Mouse (Mus musculus): ENCODE data around the gene P2ry6. TPM values are rescaled to one million over a fixed set of nuclear protein-coding genes. Genes with fewer than 3 reads are reported as not detected.

P2ry6 gene
- polyA plus RNA-seq (2014; fragmentation: Nextera tagmentation; extraction: Ambion mirVana), result 1.6 and 2.4 TPM in 2 replicates

GRCm38 (mm10) chr7:100974135-100974903 is at the start of gene P2ry6:
Gene P2ry6, minus strand, starts transcription at chr7:100974649.
- 7% methylated on average over 36 of the region's 36 CpGs for WGBS
- peak within 1 kb of the TSS; percentile 43 for H3K4me2 ChIP-seq
- H3K9me3 ChIP-seq (ENCODE audit: control insufficient read depth, low read length), result no peaks in the 10 kb centered on the region
- no peak for DNase-seq (ENCODE audit: low spot score, missing footprints)
- H3K36me3 ChIP-seq (ENCODE audit: control insufficient read depth, insufficient read depth, low read length), result no peaks in the 10 kb centered on the region
- peaks cover 20% of the 10 kb centered on the region for H3K27me3 ChIP-seq (ENCODE audit: control insufficient read depth, insufficient read depth, low read length)
- H3K27ac ChIP-seq (ENCODE audit: low read depth, low read length), result no peak within 1 kb of the TSS
- H3K4me3 ChIP-seq (ENCODE audit: low read depth, low read length), result peak within 1 kb of the TSS; percentile 24
- peak within 1 kb of the TSS; percentile 17 for H3K9ac ChIP-seq (ENCODE audit: low read length)
- H3K4me1 ChIP-seq (ENCODE audit: control insufficient read depth, insufficient read depth, low read length), result peaks cover 4% of the 10 kb centered on the region; the same call in 1 of the 2 replicates
- ATAC-seq (ENCODE audit: low FRiP score), result no peak

- 72% methylated on average over 6 of the region's 6 CpGs for WGBS
- no peak overlapping the region for H3K27ac ChIP-seq (ENCODE audit: low read depth, low read length)
- no peaks in the 10 kb centered on the region for H3K4me1 ChIP-seq (ENCODE audit: control insufficient read depth, insufficient read depth, low read length)
- DNase-seq (ENCODE audit: low spot score, missing footprints) (no peak), ATAC-seq (ENCODE audit: low FRiP score) (no peak)
- H3K9me3 ChIP-seq (ENCODE audit: control insufficient read depth, low read length), result no peaks in the 10 kb centered on the region
- H3K4me2 ChIP-seq, result no peak overlapping the region
- no peak overlapping the region for H3K4me3 ChIP-seq (ENCODE audit: low read depth, low read length)
- H3K9ac ChIP-seq (ENCODE audit: low read length), result no peak overlapping the region
- no peaks in the 10 kb centered on the region for H3K36me3 ChIP-seq (ENCODE audit: control insufficient read depth, insufficient read depth, low read length)
- peaks cover 15% of the 10 kb centered on the region for H3K27me3 ChIP-seq (ENCODE audit: control insufficient read depth, insufficient read depth, low read length)
Measured at GRCm38 (mm10) chr7:101017492-101017891, 43.0 kb upstream of the P2ry6 start.

- 66% methylated on average over 7 of the region's 7 CpGs for WGBS
- DNase-seq (ENCODE audit: low spot score, missing footprints) (no peak), ATAC-seq (ENCODE audit: low FRiP score) (no peak)
- H3K9me3 ChIP-seq (ENCODE audit: control insufficient read depth, low read length), result no peaks in the 10 kb centered on the region
- peaks cover 19% of the 10 kb centered on the region for H3K27me3 ChIP-seq (ENCODE audit: control insufficient read depth, insufficient read depth, low read length)
- H3K9ac ChIP-seq (ENCODE audit: low read length), result no peak overlapping the region
- H3K36me3 ChIP-seq (ENCODE audit: control insufficient read depth, insufficient read depth, low read length), result no peaks in the 10 kb centered on the region
- no peak overlapping the region for H3K4me2 ChIP-seq
- no peak overlapping the region for H3K27ac ChIP-seq (ENCODE audit: low read depth, low read length)
- H3K4me3 ChIP-seq (ENCODE audit: low read depth, low read length), result no peak overlapping the region
- 0 out of 2 replicates have a peak, but pooled peaks cover 3% of the 10 kb centered on the region for H3K4me1 ChIP-seq (ENCODE audit: control insufficient read depth, insufficient read depth, low read length)
Measured at GRCm38 (mm10) chr7:101017021-101017461, 42.6 kb upstream of the P2ry6 start.

GRCm38 (mm10) chr7:101014985-101015384 is 40.5 kb upstream of the P2ry6 start:
- Histone ChIP-seq H3K9me3 (ENCODE audit: control insufficient read depth, low read length) (no peaks in the 10 kb centered on the region), H3K27ac (ENCODE audit: low read depth, low read length) (no peak overlapping the region), H3K27me3 (ENCODE audit: control insufficient read depth, insufficient read depth, low read length) (peaks cover 40% of the 10 kb centered on the region), H3K4me1 (ENCODE audit: control insufficient read depth, insufficient read depth, low read length) (0 out of 2 replicates have a peak, but pooled peaks cover 5% of the 10 kb centered on the region), H3K9ac (ENCODE audit: low read length) (no peak overlapping the region), H3K4me3 (ENCODE audit: low read depth, low read length) (no peak overlapping the region), H3K36me3 (ENCODE audit: control insufficient read depth, insufficient read depth, low read length) (no peaks in the 10 kb centered on the region), H3K4me2 (no peak overlapping the region)
- DNase-seq (ENCODE audit: low spot score, missing footprints), result peak; percentile 77
- no peak for ATAC-seq (ENCODE audit: low FRiP score)
- 83% methylated on average over 1 of the region's 1 CpGs for WGBS

DNA sequence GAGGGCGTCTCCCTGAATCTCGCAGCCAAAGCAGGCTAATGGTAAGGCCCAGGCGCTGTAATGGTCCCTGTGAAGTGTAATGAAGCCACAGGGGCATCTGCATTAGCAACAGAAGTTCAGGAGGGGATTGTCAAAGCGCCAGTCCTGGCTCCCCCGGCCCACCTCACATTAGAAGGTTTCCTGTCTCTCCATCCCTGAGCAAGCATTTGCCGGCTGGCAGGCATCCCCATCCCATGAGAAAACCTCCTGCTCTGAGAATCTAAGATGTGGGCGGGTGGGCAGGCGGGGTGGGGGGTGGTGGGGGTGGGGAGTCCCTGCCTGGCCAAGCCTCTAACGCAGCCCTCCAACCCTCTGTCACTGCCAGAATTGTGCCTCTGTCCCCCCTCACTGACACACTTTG is 39.6 kb upstream of the P2ry6 start:
- Histone ChIP-seq H3K4me3 (ENCODE audit: low read depth, low read length) (no peak overlapping the region), H3K9me3 (ENCODE audit: control insufficient read depth, low read length) (no peaks in the 10 kb centered on the region), H3K4me1 (ENCODE audit: control insufficient read depth, insufficient read depth, low read length) (0 out of 2 replicates have a peak, but pooled peaks cover 5% of the 10 kb centered on the region), H3K9ac (ENCODE audit: low read length) (no peak overlapping the region), H3K27ac (ENCODE audit: low read depth, low read length) (no peak overlapping the region), H3K36me3 (ENCODE audit: control insufficient read depth, insufficient read depth, low read length) (no peaks in the 10 kb centered on the region), H3K27me3 (ENCODE audit: control insufficient read depth, insufficient read depth, low read length) (peaks cover 40% of the 10 kb centered on the region), H3K4me2 (no peak overlapping the region)
- ATAC-seq (ENCODE audit: low FRiP score) (no peak), DNase-seq (ENCODE audit: low spot score, missing footprints) (peak; percentile 21)
- 27% methylated on average over 9 of the region's 9 CpGs for WGBS

GRCm38 (mm10) chr7:101012541-101012940 is 38.1 kb upstream of the P2ry6 start, which contains the start of gene P2ry2:
Gene P2ry2, minus strand, starts transcription at chr7:101012866.
- 0 out of 2 replicates have a peak, but pooled peaks cover 5% of the 10 kb centered on the region for H3K4me1 ChIP-seq (ENCODE audit: control insufficient read depth, insufficient read depth, low read length)
- DNase-seq (ENCODE audit: low spot score, missing footprints) (no peak), ATAC-seq (ENCODE audit: low FRiP score) (no peak)
- peak within 1 kb of the TSS; percentile 45; the same call in 1 of the 2 replicates for H3K9ac ChIP-seq (ENCODE audit: low read length)
- H3K4me3 ChIP-seq (ENCODE audit: low read depth, low read length), result peak within 1 kb of the TSS; percentile 41
- peak within 1 kb of the TSS; percentile 96 for H3K4me2 ChIP-seq
- WGBS, result 70% methylated on average over 4 of the region's 4 CpGs
- no peak within 1 kb of the TSS for H3K27ac ChIP-seq (ENCODE audit: low read depth, low read length)
- H3K9me3 ChIP-seq (ENCODE audit: control insufficient read depth, low read length), result no peaks in the 10 kb centered on the region
- peaks cover 40% of the 10 kb centered on the region for H3K27me3 ChIP-seq (ENCODE audit: control insufficient read depth, insufficient read depth, low read length)
- no peaks in the 10 kb centered on the region for H3K36me3 ChIP-seq (ENCODE audit: control insufficient read depth, insufficient read depth, low read length)

DNA sequence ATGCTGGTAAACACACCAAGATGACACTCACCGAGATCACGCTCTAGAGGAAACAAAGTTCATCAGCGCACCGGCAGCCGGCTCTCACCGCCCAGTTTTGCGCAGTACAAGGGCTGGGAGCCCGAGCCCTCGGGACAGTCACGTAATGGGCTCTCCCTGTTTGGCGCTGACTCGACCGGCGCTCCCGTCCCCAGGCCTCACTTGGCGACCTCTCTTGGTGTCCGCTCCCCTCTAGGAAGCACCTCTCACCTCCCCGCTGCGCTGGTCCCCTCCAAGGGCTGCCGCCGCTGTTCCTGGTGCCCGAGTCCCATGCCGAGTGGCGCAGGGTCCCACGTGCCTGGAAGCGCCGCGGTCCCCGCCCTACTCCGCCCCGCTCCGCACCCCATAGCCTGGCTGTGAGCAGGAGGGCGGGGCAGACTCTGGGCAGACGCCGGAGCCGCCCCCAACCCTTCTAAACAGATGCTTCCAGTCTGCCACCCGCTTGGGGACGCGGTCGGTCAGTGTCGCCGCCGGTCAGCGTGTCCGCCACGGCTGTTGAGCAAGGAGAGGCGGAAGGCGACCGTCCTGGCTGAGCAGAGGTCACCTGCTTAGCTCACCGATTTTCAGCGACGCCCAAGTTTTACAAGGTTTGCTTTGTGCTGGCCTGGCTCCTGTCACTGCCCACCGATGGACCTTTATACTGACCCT is 37.4 kb upstream of the P2ry6 start:
- WGBS, result 0% methylated on average over 48 of the region's 53 CpGs

DNA sequence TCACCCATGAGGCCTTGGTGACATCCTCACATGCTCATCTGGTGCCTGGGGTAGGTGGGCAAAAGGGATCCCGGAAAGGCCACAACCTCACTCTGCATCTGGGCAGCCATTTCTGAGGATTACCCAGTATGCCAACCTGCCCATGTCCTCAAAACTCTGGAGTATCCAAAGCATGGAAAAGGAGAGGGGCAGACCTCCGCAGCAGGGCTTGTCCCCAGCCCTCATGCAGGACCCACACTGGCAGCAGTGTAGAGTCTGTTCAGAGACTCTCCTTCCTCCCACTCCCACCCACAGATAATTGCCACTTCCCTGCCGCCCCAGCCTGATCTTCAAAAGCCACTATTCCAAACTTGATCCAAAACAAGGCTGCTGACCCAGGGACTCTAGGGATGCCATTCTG is 36.3 kb upstream of the P2ry6 start:
- Histone ChIP-seq H3K4me2 (no peak overlapping the region), H3K36me3 (ENCODE audit: control insufficient read depth, insufficient read depth, low read length) (no peaks in the 10 kb centered on the region), H3K9me3 (ENCODE audit: control insufficient read depth, low read length) (no peaks in the 10 kb centered on the region), H3K4me3 (ENCODE audit: low read depth, low read length) (no peak overlapping the region), H3K4me1 (ENCODE audit: control insufficient read depth, insufficient read depth, low read length) (0 out of 2 replicates have a peak, but pooled peaks cover 5% of the 10 kb centered on the region), H3K9ac (ENCODE audit: low read length) (no peak overlapping the region), H3K27ac (ENCODE audit: low read depth, low read length) (no peak overlapping the region), H3K27me3 (ENCODE audit: control insufficient read depth, insufficient read depth, low read length) (peaks cover 40% of the 10 kb centered on the region)
- WGBS, result 64% methylated on average over 3 of the region's 3 CpGs
- ATAC-seq (ENCODE audit: low FRiP score), result no peak
- no peak for DNase-seq (ENCODE audit: low spot score, missing footprints)

More for the DNA sequence above, 37.4 kb upstream of the P2ry6 start:
- Histone ChIP-seq H3K9ac (ENCODE audit: low read length) (peak overlapping the region; percentile 45; the same call in 1 of the 2 replicates), H3K27ac (ENCODE audit: low read depth, low read length) (no peak overlapping the region), H3K4me3 (ENCODE audit: low read depth, low read length) (peak overlapping the region; percentile 41), H3K9me3 (ENCODE audit: control insufficient read depth, low read length) (no peaks in the 10 kb centered on the region), H3K4me1 (ENCODE audit: control insufficient read depth, insufficient read depth, low read length) (0 out of 2 replicates have a peak, but pooled peaks cover 5% of the 10 kb centered on the region), H3K4me2 (peak overlapping the region; percentile 96), H3K27me3 (ENCODE audit: control insufficient read depth, insufficient read depth, low read length) (peaks cover 40% of the 10 kb centered on the region), H3K36me3 (ENCODE audit: control insufficient read depth, insufficient read depth, low read length) (no peaks in the 10 kb centered on the region)
- ATAC-seq (ENCODE audit: low FRiP score) (peak; percentile 92), DNase-seq (ENCODE audit: low spot score, missing footprints) (peak; percentile 93)

GRCm38 (mm10) chr7:101006201-101006600 is 31.8 kb upstream of the P2ry6 start:
- peak; percentile 28 for DNase-seq (ENCODE audit: low spot score, missing footprints)
- 74% methylated on average over 2 of the region's 2 CpGs for WGBS

More at GRCm38 (mm10) chr7:101006201-101006600, 31.8 kb upstream of the P2ry6 start:
- H3K36me3 ChIP-seq (ENCODE audit: control insufficient read depth, insufficient read depth, low read length), result no peaks in the 10 kb centered on the region
- no peaks in the 10 kb centered on the region for H3K9me3 ChIP-seq (ENCODE audit: control insufficient read depth, low read length)
- no peak overlapping the region for H3K27ac ChIP-seq (ENCODE audit: low read depth, low read length)
- no peak overlapping the region for H3K4me3 ChIP-seq (ENCODE audit: low read depth, low read length)
- peaks cover 12% of the 10 kb centered on the region for H3K27me3 ChIP-seq (ENCODE audit: control insufficient read depth, insufficient read depth, low read length)
- H3K4me2 ChIP-seq, result no peak overlapping the region
- H3K9ac ChIP-seq (ENCODE audit: low read length), result no peak overlapping the region
- ATAC-seq (ENCODE audit: low FRiP score), result no peak
- H3K4me1 ChIP-seq (ENCODE audit: control insufficient read depth, insufficient read depth, low read length), result no peaks in the 10 kb centered on the region

Measured in midbrain, embryonic 11.5 days (tissue).